Mouse (Mus musculus): ENCODE data around the gene Gsc2. TPM values are rescaled to one million over a fixed set of nuclear protein-coding genes. Genes with fewer than 3 reads are reported as not detected.
A peak's percentile ranks its signal among the peaks of the same experiment; 100 is the strongest.

Gene Gsc2
- total RNA-seq, 2 experiments from 2014 or later, result not detected

DNA sequence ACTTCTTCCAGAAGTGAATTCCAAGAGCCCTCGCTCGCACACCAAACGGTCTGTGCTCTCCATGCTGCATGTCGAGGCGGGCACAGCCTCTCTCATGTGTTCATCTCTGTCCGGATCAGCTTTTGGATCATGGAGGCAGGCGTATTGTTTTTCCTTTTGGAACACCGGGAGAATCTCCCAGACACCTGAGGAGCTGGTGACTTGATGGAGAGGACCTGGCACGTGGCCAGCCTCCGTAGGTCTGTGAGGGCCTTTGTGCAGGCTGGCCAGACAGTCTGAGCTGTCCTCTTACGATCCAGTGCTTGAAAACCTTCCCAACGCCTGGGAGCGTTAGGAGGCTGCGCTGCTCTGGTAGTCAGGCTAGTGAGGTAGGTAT lies 7.3 kb upstream of the Gsc2 start:
- DNase-seq, result peak; percentile 41

- peak; percentile 92 for DNase-seq
Observed at GRCm38 (mm10) chr16:17921325-17922162, 6.7 kb upstream of the Gsc2 start.

DNA sequence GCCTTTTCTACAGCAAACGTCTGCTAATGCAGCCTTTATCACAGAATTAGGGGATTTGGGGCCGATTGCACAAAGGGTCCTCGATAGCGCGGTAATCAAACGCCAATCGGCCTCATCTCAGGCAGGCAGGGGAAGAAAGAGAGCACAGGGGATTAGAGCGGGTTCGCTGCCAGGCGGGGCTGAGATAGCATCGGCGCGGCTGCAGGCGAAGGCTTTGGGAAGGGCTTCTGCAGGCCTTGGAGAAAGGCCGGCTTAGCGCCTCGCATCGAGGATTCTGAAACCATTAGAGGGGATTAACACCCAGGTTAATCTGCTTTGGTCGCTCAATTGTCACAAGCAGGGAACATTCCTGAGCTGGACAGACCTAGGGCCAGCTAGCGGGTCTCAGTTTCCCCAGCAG lies 5.7 kb upstream of the Gsc2 start:
- DNase-seq, result no peak

DNA sequence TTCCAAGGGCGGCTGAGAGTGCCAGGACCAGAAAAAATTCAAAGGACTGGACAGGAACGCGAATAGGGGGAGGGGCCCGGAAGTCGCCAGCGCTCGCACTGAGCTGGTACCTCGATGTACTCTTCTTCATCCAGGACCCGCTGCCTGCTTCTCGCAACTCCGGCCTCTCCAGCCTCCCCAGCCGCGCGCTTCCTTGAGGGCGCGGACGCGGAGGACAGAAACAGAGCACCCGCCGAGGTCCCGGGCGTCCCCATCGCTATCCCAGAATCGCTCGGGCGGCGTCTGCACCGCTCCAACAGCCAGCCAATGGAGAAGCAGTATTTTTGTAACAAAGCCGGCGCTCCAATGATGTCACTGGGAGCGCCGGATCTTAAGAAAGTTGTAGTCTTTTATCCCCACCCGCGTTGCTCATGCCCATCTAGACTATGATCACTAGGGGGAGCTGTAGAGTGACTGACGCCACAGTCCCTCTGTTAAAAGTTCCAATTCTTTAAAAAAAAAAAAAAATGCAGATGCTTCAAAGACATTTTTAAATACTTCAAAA lies 3.7 kb downstream of the Gsc2 start, which contains the start of gene Ess2:
Gene Ess2 (minus strand): TSS at position 297 of the 544 bp plus-strand sequence.
- DNase-seq, result peak; percentile 89

- no peak for DNase-seq
Observed at GRCm38 (mm10) chr16:17898462-17898861, 16.4 kb downstream of the Gsc2 start, which contains the start of the genes Dgcr2 and Tssk2. Dgcr2 (minus strand) TSS chr16:17898562. Tssk2 (plus strand) TSS chr16:17898637.

GRCm38 (mm10) chr16:17896091-17896490 lies 18.8 kb downstream of the Gsc2 start:
- DNase-seq, result no peak

DNA sequence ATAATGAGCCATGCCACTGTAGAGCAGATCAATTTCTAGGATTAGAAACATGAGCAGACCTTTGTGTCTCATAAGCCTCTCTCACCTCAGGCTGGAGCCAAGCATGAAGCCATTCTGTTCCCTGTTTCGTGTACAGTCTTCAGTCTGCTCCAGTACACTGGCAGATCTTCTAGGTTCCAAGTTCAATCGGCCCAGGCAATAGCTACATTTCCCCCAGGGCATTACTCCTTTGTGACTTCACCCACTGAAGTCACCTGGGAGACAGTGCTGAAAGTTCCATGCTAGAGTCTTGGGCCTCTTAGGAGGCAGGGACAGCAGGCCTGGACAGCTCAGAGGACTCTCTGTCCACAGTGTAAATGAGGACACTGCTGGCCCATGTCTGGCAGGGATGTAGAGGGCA lies 20.9 kb downstream of the Gsc2 start, which contains the start of gene Tssk1:
Gene Tssk1 (plus strand): TSS at position 301 of the 400 bp plus-strand sequence.
- DNase-seq, result no peak

DNA sequence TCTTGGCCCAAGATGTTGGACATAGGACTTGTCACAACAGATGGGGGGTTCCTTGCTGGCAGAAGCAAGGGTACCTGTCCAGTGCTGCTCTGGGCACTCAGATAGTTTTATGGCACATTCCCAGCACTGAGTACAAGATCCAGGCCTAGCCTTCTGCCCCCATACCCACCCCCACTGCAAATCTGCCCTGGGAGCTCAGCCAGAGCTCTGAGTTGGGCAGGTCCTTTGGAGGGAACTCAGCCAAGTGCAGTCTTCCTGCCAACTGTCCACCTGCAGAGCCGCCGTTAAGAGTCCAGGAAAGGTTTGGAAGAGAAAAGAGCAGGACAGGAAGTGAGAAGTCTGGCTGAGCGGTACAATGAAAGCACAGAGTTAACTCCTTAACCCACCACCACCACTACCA lies 22.3 kb downstream of the Gsc2 start:
- DNase-seq, result no peak

GRCm38 (mm10) chr16:17891567-17891959 lies 23.3 kb downstream of the Gsc2 start, which contains the start of gene Gm20518:
Gm20518 (minus strand) TSS chr16:17891671.
- DNase-seq, result peak; percentile 99

- DNase-seq, result peak; percentile 78
Observed at GRCm38 (mm10) chr16:17890917-17891566, 23.8 kb downstream of the Gsc2 start.

- no peak for DNase-seq
Observed at GRCm38 (mm10) chr16:17890342-17890727, 24.5 kb downstream of the Gsc2 start.

GRCm38 (mm10) chr16:17889689-17890341 lies 25.0 kb downstream of the Gsc2 start:
- no peak for DNase-seq

DNA sequence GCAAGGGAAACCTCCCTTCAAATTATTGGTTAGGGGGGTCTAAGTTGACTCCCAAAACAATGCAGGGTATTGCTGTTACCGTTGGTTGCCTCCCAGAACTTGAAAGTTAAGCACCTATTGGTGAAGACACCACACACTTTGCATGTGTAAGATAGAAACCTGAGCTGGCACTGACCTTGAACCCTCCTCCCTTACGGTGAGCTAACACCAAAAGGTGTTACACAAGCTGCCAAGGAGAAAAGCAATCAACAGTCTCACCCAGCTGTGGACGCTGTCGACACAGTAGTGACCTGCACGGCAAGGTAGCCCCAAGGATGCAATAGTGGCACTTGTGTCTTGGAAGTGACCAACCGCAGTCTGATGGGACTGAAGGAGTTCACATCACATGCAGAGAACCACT lies 30.7 kb downstream of the Gsc2 start:
- DNase-seq, result no peak

DNA sequence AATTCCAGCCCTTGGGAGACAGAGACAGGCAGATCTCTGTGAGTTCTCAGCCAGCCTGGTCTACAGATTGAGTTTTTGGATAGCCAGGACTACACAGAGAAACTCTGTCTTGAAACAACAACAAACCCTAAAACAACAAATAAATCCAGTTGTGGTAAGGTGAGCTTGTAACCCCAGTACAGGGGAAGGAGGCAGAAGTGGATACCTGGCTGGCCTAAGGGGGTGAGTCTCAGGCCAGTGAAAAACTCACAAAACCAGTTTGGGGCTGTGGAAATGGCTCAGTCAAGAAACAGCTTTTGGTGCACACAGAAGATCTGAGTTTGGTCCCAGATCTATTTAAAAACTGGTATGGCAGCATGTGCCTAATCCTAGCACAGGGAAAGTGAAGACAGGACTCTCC lies 32.7 kb downstream of the Gsc2 start:
- no peak for DNase-seq

DNA sequence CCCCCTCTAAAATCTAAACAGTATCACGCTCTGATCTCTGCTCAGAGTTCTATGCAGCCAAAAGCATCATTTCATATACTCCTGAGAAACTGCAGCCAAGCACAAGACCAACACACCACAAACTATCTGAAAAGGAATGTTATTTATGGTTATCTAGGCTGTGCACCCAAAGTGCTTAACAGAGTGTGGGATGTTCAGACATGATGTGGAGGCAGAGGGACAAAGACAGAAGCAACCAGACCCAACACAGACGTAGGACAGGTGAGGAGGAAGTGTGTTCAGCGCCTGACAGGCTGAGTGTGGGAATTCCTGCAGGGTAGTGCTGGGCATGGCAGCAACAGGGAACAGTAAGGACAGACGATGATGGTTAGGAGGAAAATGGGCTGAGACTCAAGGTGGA lies 35.3 kb downstream of the Gsc2 start:
- no peak for DNase-seq

- DNase-seq, result no peak
Observed at GRCm38 (mm10) chr16:17876096-17876495, 38.8 kb downstream of the Gsc2 start.

- DNase-seq, result no peak
Observed at GRCm38 (mm10) chr16:17875174-17875573, 39.7 kb downstream of the Gsc2 start.

DNA sequence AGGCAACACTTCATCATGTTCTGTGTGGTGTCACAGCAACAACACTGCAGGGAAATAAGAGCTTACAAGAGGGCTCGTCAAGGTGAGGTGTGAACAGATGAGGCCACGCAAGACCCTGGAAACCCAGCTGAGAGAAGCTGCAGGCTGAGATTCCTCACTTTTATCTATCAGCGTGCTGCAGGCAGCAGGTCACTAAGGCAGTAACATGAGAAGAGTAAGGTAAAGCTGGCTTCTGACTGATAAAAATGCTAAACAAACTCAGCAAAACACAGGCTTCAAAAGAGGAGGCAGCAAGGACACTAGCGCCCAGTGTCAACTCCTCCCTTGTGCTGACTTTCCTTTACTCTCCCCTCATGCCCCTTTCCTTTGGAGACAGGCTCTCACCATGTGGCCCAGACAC lies 41.9 kb downstream of the Gsc2 start:
- DNase-seq, result no peak

- DNase-seq, result no peak
Observed at GRCm38 (mm10) chr16:17871248-17871647, 43.6 kb downstream of the Gsc2 start.

DNA sequence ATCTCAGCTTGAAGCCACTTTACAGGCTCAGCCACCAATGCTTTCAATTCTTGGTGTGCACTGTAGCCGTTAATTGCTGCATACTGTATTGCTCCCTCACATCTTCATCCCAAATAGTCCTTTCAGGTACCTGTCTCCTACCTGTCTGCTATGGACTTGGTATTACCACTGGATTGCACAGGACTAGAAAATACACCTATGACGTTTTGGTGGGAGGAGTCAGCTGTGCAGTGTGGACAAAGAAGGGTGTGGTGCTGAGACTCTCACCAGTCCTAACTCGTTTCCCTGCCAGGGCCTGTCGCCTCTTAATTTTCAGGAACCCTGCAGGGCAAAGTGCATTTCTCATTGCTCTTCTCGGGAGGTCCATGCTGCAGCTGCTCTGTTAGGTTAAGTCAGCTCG lies 49.1 kb downstream of the Gsc2 start:
- DNase-seq, result no peak

DNA sequence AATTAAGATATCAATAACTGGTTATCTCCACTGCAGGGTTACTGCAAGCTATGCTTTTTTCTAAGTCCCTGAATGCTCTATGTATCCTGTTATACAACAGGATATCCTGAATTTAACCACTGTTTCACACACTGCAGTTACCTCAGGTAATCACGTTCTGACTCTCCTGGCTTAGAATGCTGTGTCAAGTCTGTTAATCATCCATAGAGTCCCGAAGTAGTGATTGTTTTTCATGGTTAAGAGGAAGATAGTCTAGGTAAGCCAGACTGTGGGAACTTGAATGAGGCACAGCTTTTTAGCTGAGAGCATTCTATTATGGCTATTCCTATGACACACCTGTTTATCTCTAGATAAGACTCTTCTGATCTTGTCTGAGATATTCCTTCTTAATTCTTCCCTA lies 49.6 kb downstream of the Gsc2 start:
- DNase-seq, result no peak

All from gastrocnemius, postnatal 25 days (tissue).